Mouse (Mus musculus) gastrocnemius, postnatal 14 days (tissue): ENCODE results near the gene C2cd5. TPM values are rescaled to one million over a fixed set of nuclear protein-coding genes. Genes with fewer than 3 reads are reported as not detected.

Source experiments
- DNase-seq: peaks from one replicate; pipeline ENCODE4 v3.0.0; 2021; ENCODE audit warnings: mixed read lengths
- intact Hi-C: fragments of 180-260 bp; cut with DNase I; formaldehyde crosslinking; loops from one replicate; pipeline ENCODE4 v1.15.1; 2025; ENCODE audit warnings: low total_unique reads
- total RNA-seq, 2 experiments: library from RNA; stranded (reverse); gene quantifications; 2 replicates each; pipeline ENCODE4 v1.2.3; 2021

The C2cd5 gene
- total RNA-seq, 2 experiments from 2014 or later: 12.1 to 12.6 TPM

DNA sequence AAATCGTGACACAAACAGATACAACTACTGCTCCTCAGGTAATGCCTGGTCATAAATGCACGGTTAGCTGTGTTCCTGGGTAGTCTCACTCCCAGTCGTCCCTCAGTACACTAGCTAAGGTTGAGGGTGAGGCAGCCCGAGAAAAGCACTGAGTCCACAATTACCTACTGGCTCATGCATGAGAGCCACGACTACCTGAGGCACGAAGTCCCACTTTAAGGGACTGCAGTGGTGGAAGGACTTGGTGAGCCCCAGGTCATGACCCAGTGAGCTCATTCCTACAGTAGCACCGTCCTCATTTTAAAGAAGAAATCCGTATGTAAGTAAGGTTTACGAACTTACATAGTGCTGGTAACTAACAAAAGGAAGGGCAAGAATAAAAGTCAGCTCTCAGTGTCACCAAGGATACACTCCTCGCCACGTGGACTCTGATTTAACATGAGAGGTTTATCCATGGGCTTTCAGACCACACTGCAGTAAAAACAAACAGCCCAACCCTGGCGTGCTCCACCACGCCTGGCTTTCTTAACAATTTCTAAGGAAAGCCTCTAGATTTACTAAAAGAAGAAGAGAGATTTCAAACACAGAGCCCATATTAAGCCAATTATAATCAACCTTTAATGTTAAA lies 18.3 kb downstream of the C2cd5 start:
- intact Hi-C loops: no loop called here
- no peak for DNase-seq

DNA sequence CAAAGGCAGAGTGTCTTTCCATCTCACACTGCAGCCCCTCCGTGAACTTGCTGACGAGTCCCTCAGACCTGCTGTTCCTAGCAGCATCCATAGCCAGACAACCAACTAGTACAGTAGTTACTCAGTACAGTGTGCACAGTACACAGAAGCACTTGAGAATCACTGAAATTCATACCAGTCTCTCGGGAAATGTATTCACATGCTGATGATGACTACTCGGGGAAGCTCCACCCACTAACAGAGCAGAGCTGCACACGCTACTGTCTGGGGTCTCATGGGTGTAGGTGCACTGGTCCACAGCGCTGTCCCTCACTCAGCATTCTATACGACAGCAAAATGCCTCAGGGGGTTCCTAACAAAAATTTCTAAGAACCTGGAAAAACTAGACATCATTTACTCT lies 19.2 kb downstream of the C2cd5 start:
- intact Hi-C loops: no loop called here

DNA sequence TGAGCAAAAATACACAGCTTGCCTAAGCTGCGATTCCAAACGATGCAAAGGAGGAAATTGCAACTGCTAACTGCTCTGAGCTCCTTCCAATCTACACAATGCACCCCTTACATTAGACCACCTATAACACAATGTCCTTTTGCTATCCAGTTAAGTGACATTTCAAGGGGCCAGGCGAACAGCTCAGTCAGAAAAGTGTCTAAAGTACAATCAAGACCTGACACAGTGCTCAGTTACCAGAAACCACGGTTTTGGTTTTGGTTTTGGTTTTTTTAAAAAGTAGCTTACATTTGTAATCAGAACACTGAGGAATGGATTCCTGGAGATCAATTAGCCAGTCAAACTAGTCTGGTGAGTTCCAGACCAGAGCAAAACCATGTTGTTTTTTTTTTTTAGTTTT lies 20.8 kb downstream of the C2cd5 start:
- no peak for DNase-seq
- intact Hi-C loops: no loop called here

More for the DNA sequence above, 19.2 kb downstream of the C2cd5 start:
- no peak for DNase-seq

DNA sequence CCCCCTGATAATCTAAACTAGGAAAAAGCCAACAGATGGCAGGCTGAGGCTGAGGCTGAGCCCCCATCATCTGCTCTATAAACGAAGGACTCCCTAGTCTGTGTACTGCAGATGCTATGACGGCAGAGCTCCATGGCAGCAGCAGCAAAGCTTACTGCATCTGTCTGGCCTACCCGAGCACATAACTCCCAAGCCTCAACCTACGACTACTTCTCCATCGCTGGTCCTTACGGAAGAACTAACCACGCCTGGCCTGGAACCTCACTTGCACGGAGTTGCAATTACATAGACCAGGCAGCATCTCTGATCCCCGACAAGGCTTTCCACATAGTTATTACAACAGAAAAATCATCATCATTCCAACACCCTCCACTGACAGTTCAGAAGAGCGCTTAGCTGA lies 23.5 kb downstream of the C2cd5 start:
- intact Hi-C loops: no loop called here
- no peak for DNase-seq

DNA sequence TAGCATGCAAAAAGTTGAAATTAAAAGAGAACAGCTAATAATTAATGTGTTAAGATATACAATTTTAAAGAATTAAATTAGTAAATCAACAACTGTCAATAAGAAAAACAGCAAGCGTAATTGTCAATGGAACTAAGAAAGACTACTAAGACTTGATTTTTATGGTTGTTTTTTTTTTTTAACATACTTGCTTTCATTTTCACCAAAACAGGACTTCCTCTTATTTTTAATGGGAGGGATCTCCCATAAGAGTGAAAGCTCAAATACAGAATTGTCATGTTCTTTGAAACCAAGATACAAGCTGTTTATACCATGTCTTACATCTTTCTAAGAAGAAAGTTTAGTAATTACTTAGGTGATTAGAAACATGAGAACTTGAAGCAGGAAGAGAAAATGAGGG lies 26.0 kb downstream of the C2cd5 start:
- no peak for DNase-seq
- intact Hi-C loops: no loop called here

DNA sequence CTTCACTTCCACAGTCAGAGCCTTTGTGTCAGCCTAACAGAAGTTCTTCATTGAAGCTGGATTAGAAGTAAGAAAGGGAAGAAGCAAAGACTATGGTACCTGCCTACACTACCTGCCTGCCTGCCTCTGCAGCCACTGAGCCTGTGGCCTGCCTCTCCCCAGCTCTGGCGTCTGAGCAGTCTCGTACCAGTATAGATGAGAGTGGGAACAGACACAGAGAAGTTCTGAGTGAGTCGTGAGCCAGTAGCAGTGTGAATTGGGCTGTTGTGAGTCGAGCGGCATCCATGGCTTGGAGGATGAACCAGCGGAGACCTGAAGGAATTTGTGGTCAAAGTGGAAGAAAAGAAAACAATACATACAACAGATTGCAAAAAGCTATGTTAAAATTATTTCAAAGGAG lies 26.5 kb downstream of the C2cd5 start:
- intact Hi-C loops: no loop called here

DNA sequence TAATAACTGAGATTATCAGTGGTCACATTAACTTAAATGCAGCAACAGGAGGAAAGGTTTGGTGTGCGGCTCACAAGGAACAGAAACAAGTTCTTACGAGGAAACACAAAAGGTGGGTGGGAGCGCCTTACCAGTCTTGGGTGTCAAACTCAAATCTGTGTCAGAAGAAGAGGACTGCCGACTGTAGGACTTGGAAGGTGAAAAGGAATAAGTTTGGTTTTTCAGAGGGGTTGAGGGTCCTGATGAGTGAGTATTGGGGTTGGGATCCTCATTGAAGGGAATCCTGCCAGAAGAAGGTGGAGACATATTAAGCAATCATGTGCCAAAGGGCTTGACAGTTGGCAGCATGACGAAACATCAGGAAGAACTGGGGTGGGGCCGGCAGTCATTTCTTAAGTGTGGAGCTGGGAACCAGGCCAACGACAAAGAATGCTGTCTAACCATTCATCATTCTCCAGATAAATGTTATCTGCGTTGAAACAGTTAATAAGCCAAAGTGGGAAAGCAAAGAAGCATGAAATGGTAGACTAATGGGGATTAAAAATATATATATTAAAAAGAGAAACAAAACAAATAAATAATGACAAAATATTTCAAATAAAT lies 27.4 kb downstream of the C2cd5 start:
- DNase-seq: no peak
- intact Hi-C loops: no loop called here

More for the DNA sequence above, 26.5 kb downstream of the C2cd5 start:
- no peak for DNase-seq

DNA sequence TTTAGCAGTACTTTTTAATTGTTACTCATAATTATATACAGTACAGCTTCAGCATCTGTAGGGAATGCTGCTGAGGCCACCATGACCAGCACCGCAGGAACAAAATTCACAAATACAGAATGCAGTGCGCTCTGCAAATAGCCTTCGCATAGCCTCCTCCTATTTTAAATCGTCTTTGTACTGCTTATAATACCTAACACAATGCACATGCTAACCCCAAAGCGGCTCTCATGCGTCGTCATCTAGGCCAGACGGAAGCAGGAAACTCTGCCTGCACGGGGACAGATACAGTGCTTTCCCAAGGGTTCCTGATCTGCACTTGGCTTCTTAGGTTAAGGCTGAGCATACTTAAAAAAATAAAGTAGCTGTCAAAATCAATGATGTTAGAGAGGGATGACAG lies 29.2 kb downstream of the C2cd5 start:
- intact Hi-C loops: no loop called here
- DNase-seq: no peak

DNA sequence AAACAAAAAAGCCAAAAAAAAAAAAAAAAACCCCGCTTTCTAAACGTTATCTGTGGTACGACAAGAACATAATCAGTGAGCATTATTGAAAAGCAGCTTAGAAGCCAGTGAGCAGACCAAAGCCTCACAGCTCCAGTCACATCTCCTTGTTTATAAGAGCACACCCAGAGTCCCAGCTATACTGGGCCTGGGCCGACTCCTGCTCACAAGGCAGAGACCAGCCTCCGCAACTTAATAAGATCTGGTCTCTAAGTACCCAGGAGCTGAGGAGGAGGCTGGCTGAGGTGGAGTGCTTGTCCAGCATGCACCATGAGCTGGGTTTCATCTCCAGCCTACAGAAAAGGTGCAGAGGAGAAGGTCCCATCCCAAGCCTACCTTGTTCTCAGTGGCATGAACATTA lies 29.9 kb downstream of the C2cd5 start:
- DNase-seq: no peak
- intact Hi-C loops: no loop called here

DNA sequence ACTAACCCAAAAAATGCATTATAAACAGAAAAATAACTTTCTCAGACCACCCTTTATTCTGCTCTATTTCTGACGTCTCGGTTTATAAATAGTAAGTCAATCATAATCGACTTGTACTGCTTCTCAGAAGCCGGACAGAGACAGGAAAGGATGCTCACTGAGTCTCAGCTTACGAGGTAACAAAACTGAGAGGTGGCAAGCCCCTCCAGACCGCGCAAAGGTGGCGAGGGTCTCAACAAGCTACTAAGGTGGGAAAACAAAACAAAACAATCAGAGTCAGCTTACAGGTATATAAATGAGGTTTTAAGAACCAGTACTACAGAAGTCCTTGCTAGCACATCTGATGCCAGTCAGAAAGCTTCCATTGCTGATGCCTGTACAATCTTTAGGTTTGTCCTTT lies 30.3 kb downstream of the C2cd5 start:
- intact Hi-C loops: no loop called here
- DNase-seq: no peak

DNA sequence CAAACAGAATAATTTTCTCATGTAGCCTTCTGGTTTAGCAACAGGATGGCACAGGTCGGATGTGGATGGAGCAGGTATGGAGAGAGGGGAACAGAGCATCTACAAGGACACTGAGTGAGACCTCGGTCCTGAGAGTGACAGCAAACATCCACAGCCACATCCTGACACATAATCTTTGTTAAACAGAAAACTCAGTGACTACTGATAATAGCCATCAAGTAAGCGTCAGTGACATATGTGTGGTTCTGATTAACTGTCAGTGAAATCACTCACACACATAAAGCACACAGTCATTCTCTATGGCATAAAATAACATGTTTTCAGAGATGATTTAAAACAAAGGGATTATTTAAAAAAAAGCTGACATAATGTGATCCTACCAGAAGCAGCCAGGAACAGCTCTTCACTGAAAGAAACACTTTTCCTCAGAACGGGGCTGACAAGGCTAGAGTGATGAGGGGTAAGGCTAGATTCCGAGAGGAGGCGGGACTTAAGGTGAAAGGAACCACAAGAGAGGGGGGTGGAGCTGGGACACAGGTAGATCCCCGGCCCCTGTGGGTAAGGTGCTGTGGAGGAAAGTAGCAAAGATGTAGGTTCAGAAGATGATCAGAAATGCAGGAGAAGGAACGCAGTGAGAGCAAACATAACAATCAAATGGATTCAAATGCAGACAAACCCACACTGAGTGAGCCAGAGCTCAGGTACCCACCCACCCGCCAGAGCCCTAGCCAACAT lies 31.6 kb downstream of the C2cd5 start:
- DNase-seq: no peak
- intact Hi-C loops: no loop called here

DNA sequence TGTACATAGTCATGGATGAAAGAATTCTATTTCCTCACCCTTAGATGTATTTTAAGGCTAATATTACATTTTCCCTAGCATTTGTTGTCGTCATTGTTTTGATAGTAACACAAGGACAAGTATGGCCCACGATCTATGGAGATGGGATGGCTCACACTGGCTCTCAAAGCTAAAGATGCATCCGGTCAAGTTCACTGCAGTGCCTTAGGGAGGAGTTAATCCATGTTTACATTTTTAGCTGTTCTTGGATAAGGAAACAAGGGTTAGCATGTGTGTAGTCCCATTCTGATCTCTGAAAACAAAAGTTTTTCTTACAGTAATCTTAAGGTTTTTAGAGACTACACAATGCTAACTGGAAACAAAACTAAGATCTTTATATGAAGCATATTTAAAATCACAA lies 32.3 kb downstream of the C2cd5 start:
- intact Hi-C loops: no loop called here

DNA sequence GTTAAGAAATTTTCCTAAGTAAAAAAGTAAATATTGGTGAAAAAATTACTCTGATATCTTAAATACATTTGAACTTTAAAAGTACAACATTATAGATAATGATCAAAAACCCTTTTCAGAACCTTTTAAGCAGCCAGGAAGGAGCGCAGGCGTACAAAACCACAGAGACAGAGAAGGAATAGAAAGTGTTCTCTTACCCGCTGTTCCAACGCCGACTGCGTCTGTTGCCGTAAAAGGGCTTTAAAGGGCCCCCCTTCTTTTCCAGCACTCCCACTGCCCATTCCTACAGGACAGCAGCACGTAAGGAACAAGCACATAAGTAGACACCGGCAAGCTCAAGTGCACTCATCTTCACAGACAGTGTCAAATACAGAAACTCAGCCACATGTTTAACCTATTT lies 33.1 kb downstream of the C2cd5 start:
- intact Hi-C loops: no loop called here
- no peak for DNase-seq

More for the DNA sequence above, 32.3 kb downstream of the C2cd5 start:
- DNase-seq: no peak

DNA sequence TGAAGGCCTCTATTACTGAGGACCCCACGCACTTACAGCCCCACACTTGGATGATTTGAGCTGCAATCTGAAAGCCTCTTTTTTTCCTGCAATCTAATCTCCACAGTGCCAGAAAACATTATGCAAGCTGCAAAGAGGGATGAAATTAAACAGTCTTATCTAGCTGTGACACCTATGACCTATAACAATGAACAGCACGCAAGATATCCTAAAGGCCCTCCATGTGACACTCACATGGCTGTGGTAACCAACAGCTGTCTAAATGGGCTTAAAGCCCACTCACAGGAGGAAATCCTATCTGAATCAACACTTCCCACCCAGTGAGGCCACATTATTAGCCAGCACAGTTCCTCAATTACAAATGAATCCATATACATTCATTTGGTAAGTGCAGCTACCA lies 35.9 kb downstream of the C2cd5 start:
- intact Hi-C loops: no loop called here
- DNase-seq: no peak

DNA sequence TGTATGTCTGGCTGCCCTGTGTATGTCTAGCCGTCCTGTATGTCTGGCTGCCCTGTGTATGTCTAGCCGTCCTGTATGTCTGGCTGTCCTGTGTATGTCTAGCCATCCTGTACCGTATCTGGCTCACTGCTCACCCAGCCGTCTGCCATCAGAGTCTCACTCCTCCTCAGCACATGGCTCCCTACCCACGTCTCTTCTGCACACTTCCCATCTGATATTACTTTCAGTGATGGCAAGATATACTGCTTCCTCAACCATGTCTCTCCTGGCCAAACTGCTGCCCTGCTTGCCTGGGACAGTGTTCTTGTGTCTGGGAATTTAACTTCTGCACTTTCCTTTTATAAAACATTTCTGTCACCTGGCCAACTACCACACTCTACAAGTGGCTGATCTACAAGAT lies 42.3 kb downstream of the C2cd5 start:
- DNase-seq: no peak
- intact Hi-C loops: no loop called here

DNA sequence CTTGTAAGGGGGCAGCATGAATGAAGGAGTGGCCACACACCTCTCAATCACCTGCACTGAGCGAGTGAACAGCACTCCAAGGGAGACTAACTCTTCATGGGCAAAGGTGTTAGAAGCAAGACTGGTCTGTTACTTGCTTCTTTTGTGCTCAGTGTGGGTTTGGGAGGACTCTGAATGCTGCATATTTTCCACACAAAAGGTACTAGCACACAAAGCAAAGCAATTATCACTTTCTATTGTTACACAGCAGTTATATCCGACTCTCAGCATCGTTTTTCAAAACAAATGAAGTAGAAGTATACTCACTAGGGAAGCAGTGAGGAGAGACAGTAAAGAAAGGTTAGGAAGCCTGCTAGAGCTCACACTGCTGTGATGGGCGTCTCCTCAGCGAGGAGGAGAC lies 48.4 kb downstream of the C2cd5 start:
- intact Hi-C loops: no loop called here
- DNase-seq: no peak

DNA sequence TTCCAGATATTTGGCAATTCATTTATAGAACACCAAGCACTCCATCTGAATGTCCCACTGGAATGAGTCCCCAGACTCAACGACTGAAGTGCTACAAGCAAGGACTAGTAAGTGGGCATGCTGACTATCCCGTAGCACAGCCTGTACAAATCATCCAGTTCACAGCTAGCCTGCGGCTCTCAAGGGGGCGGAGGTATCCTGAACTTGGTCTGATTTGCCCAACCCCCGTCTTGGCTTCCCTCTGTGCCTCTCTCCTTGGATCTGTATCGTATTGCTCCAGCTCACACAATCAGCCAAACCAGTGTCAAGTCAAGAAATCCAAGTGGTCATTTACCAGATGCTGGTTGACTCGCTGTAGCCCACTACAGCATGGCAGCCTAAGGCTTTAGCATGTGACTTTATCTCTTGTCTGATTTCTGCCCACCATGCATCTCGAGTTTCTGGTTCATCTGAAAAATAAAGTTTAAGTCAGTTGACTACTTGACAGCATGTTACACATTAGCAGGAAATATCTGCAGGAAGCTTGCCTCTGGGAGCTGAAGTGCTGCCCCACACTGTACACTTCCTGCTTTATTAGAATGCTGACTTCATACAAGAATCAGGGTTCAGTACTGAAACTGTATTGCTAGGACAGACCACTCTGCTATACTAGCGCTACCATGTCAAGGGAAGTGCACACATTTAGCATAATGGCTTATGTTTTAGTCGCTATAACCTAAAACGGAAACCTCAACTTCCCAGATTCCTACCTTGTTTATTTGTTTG lies 50.0 kb downstream of the C2cd5 start:
- no peak for DNase-seq
- intact Hi-C loops: no loop called here

DNA sequence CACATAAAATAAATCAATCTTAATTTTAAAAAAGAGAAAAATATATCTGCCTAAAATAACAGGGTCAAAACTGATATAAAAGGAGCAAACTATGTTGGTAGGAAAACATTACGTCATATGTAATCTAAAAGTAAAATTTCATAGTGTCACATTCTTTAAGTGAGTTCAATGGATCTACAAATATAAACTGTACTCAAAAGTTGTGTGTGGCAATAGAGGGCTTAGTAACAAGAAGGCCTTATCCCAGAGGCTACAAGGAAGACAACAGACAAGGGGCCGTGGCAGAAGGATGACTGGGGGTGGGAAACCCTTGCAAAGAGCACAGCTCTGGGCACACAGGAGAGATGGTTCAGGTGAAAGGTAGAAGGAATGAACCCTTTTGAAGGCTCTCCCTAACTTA lies 50.8 kb downstream of the C2cd5 start:
- no peak for DNase-seq
- intact Hi-C loops: no loop called here

DNA sequence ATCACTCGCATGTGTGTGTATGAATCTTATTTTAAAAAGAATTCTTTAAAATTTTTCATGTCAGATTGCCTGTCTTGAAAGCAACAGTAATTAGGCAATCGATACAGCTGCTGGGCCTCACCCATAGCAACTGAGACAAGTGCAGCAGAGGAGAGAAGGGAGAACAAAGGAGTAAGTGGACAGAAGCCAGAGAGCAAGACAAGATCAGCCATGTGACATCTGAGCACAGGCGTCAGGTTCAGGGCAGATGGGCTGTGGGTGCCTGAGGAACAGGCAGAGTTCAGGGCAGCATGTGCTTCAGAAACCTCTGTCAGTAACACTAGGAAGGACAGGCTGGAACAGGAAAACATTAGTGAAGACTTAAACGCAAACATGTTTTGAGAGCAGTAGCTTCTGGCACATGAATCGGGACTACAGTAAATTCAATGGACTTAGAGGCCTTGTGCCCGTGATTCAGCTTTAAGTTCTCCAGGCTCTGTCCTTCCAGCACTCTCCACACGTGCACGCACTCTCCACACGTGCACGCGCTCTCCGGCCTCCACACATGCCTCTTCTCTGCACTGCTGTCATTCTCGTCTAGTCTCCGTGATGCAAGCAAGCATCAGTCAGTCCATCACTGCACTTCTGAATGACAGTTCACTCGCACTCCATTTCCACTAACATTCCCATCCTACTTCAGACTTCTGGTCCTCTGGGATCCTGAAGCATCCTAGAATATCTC lies 52.2 kb downstream of the C2cd5 start:
- no peak for DNase-seq
- intact Hi-C loops: no loop called here

DNA sequence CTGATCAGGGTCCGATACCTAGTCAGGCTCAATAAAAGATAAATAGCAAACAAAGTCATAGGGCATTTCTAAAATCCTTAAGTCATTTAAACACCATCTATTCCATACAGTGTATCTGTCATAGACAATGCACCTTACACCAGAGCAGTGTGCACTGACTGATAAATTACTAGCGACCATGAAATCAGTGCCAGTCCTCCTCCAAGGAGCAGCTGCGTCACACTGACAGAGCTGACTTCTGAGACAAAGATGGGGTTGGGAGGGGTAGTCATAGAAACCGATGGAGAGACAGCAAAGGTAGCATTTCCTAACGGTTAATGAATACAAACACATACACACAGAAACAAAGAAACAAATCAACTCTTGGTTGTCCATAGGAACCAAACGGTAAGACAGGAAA lies 58.4 kb downstream of the C2cd5 start:
- DNase-seq: no peak
- intact Hi-C loops: no loop called here
